Mouse (Mus musculus) brain, adult 2 months (tissue): ENCODE measurements around the gene Tmem199.
"Not testable (repeated sequence)": the region's sequence is repeated elsewhere in the genome, so short reads cannot be mapped to it uniquely, and the experiment has no call there.

Experiments
- DNase-seq: peaks from one replicate; pipeline ENCODE4 v3.0.0; 2011; ENCODE audit warnings: low read depth, low spot score

Tmem199 gene

DNA sequence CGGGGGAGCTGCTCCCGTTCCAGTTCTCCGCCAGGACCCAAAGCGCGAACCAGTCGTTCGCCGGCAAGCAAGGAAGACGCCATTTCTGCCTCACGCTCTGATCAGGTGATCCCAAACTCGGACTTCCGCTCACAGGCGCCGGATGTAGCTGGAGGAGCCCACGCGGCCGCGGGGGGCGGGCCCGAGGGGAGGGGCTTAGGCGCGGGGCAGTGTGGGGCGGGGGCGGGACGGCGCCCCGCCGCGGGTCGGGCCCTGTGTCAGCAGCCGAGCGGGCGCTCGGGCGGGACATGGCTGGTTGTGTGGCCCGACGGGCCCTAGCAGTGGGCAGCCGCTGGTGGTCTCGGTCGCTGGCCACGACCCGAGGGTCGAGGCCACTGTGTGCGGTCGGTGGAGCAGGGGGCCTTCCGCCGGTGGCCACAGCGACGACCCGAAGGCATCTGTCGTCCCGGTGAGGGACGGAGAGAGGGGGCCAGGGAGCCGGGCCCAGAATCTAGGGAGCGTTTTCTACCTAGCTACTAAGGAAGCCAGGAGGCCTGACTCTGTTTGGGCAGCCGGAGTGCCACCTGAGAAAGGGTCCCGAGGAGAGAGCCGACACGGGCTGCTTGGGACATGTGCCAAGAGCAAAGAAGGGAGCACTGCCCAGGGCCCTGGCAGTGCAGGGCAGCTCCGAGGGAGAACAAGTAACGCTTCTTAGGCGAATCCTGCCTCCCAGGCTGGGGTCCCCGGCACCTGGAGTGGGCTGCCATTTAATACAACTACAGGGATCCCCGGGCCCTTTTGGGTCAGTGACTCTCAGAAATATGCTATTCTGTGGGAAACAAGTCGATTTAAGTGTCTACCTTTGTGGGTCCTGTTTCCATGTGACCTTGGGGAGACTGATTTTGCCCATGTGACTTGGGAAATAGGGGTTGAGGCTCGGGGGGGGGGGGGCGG lies at the start of gene Tmem199, which contains the start of gene Poldip2:
Gene Tmem199, minus strand, starts transcription at position 148 of the 933 bp plus-strand sequence.
Gene Poldip2, plus strand, starts transcription at position 169 of the 933 bp plus-strand sequence.
- DNase-seq, result peak; percentile 97

GRCm38 (mm10) chr11:78560447-78560846 lies 48.5 kb upstream of the Tmem199 start:
- DNase-seq, result peak; percentile 91

GRCm38 (mm10) chr11:78557241-78557640 lies 45.3 kb upstream of the Tmem199 start:
- no peak for DNase-seq

- DNase-seq, result no peak
Observed at GRCm38 (mm10) chr11:78556070-78556469, 44.1 kb upstream of the Tmem199 start.

DNA sequence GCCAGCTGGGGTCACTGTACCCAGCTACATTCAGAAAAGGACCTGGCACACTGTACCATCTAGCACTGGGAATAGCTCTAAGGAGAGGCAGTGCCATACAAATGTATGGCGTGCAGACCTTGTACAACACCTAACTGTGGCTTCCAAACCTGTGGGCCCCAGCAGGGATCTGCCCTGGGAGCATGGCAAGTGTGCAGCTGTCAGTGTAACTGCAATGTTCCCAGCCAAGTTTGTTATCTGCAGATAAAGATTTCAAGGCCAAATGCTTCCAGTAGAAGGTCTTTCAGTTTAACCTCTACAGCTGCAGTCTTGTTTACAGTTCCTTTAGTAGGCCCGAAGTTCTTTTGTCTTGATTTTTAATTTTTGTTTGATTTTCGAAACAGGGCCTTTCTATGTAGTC lies 43.7 kb upstream of the Tmem199 start:
- DNase-seq, result no peak

DNA sequence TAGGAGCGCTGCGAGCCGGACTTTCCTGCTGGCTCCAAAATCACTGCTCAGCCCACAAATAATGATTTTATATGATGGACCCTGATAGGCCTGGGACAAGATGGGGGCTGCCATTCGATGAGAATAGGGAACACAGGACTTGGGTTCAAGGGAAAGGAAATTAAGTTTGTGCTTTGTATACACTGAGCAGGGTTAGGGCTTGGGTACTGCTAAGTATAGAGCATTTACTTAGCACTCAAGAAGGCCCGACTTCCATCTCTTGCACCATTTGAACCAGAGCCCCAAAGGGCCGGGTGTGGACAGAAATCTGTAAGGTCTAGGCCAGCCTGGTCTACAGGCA lies 39.1 kb upstream of the Tmem199 start:
- no peak for DNase-seq

- peak; percentile 99 for DNase-seq
Observed at GRCm38 (mm10) chr11:78550168-78551058, 38.4 kb upstream of the Tmem199 start, which contains the start of gene Tmem97. Gene Tmem97 (minus strand): TSS chr11:78550777.

DNA sequence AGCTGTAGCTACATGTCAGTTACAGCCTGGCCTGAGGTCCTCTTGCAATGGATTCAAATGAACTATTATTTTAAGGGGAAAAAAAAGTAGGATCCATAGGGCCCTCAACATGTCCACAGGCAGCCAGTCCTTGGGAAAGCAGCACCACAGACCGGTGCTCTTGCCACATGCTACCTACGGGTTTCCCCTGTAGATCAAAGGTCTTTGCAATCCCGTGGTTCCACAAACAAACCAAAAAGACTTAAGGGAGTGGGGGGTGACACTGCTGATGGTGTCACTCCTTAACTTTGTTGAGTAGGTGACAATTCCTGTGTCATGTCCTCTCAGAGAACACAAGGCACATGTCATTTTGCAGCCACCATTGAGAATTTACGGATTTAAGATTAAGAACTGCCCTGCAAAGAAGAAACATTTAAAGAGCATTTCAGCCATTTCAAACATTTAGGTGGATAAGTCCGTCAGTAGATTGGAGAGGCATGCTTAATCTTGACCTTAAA lies 37.6 kb upstream of the Tmem199 start:
- no peak for DNase-seq

- no peak for DNase-seq
Observed at GRCm38 (mm10) chr11:78547718-78548460, 35.9 kb upstream of the Tmem199 start.

DNA sequence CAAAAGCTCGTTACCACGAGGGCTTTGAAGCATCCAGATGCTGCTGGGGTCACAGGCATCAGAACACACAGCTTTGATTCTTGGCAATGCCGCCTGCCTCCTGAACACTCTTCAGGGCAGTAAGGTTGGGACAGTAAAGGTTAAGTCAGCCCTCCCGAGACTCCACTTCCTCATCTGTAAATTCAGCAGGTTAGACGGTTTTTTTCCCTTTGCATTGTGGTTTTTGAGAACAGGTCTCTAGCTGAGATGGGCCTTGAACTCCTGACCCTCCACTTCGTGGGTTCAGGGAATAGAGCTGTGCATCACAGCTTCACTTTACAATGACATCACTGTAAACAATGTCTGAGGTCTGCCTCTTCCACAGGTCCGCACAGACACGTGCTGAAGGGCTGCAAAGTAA lies 33.2 kb upstream of the Tmem199 start:
- no peak for DNase-seq

- no peak for DNase-seq
Observed at GRCm38 (mm10) chr11:78544449-78545111, 32.6 kb upstream of the Tmem199 start.

DNA sequence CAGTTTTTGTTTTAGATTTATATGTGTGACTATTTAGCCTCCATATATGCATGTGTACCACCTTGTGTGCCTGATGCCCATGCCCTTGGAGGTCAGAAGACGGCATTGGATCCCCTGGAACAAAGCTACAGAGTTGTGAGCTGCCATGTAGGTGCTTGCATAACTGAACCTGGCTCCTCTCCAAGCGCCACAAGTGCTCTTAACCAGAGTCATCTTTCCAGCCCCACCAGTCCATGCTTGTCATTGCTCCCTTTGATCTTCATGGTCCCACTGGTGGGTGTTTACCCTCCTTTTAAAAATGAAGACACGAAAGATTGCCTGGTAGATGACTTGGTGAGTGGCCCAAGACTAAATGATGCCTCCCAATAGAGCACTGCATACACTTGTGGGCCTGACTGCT lies 28.4 kb upstream of the Tmem199 start:
- DNase-seq, result no peak

DNA sequence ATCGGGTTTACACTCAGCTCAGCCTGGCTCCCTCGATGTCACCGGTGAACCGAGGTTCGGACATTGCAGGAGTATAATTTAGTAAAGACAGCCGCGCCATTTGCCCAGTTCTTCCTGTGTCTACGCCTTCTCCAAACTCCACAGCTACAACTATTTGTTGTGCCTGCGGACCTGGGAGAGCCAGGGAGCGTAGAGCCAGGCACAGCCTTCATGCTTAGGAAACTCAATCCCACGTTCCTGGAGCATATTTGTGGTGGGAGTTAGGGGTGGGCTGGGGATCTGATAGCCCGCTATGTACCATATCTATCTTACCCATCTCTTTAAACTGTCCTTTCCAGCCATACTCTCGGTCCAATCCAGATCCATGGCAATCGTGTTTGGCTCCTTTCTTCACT lies 24.7 kb upstream of the Tmem199 start:
- DNase-seq, result no peak

DNA sequence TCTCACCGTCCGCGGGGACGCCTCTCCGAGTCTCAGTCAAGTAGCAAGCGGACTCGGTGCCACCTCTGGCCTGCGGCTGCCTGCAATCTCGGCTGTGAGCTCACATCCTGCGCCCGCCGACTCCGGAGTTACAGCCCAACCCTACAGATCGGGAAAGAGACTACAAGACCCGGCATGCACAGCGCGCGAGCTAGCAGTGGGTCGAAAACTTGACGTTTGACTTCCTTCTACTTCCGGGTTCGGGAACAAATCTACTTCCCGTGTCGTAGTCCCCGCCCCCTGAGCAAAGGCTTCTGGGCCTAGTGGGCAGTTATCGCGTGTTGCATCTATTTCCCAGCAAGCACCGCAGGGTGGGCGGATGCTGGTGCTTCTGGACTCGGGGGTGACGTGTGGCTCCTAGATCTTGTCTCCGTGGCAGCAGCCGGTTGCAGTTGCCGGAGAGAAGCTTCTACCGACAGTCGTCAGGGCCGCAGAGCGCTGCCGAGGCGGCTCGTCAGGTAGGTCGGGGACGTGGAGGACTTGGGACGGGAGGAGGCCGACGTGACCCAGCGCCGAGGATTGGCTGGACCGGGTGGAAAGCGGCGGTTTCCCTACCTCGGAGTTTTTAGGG lies 24.2 kb upstream of the Tmem199 start, which contains the start of the genes Tnfaip1 and Ift20:
Gene Tnfaip1, minus strand, starts transcription at position 253 of the 610 bp plus-strand sequence.
Gene Ift20, plus strand, starts transcription at position 282 of the 610 bp plus-strand sequence.
- DNase-seq, result peak; percentile 100

DNA sequence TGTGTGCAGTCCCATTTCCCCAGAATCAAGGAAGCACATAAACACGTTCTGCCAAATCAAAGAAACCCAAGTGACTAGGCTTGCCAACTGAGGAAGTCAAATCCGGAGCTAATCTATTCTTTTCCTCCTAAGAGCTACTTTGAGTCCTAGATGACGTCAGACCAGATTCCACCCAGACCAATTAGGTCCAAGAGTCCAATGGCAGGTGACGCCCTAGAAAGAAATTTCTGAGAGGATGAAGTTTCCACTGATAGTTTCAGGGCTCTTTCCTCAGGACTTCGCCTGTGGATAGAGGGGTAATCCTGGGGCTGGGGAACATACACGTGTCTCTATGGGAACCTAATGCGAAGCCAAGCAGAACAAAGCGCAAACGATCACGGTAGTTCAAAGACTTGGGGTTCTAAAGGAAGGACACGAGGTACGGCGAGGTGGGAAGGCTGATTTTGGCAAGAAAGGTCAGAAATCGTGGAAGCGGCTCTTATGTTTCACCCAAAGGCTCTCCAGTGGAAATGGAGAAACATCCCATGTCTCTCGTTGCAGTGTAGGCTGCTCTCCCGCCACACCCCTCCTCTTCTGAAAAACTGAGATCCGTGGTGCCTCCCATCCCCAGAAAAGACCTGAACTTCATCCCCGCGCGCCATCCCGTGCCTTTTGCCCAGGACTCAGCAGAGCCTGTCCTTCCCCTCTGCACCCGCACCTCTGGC lies 23.6 kb upstream of the Tmem199 start:
- peak; percentile 65 for DNase-seq

DNA sequence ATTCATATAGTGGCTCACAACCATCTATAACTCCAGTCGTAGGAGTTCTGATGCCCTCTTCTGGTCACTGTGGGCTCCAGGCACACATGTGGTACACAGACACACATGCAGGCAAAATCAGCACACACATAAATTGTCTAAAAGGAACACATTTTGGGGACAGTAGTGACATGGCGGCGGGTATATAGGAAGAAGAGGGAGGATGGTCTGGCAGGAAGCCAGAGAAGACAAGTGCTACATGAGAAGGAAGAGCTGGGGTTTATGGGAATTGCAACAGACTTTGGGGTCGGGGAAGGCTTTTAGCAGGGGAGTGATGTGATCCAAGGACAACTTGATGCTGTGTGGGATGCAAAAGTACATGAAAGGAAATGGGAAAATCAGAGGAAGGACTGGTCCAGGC lies 22.5 kb upstream of the Tmem199 start:
- DNase-seq, result no peak

DNA sequence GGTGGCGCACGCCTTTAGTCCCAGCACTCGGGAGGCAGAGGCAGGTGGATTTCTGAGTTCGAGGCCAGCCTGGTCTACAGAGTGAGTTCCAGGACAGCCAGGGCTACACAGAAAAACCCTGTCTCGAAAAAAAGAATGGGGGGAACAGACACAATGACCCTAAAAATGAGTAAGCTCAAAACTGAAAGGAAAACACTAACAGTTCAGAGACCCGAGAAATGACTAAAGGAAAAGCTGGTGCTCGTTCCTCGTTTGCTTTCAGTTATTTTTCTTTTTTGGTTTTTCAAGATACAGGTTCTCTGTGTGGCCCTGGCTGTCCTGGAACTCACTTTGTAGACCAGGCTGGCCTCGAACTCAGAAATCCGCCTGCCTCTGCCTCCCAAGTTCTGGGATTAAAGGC lies 19.5 kb upstream of the Tmem199 start:
- not testable (repeated sequence) for DNase-seq

DNA sequence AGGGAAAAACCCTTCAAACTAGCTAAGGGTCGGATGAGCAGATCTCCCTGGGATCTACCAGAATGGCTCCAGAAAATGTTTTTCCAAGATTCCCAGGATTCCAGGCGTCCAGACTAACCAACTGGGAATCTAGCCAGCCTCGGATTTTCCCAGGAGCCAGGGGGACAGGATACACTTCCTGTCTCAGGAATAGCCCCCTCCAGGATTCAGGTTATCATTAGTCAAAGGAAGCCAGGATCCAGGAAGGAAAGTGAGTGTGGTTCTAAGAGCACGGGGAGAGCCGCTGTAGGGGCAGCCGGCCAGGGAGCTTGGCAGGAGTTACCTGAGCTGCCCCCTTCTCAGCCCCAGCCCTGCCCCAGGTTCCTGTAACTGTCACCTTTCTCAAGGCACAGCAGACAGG lies 19.1 kb upstream of the Tmem199 start:
- no peak for DNase-seq

GRCm38 (mm10) chr11:78530001-78530400 lies 18.0 kb upstream of the Tmem199 start:
- no peak for DNase-seq

DNA sequence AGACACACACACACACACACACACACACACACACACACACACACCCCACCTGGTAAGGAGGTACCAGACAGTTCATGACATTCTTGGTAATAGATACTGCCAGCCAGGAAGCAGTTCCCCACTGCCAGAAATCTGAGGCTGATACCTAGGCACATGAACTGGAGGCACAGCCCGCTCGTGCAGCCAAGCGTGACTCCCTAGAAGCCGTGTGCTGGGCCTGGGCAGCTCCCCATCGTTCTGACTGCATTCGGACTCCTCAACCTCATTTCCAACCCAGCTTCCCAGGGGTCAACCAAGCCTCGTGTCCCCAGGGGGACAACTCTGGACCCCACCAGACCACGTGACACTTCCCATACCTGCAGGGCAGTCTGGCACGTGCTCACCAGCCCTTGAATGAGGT lies 16.7 kb upstream of the Tmem199 start:
- no peak for DNase-seq
